Mouse (Mus musculus): ENCODE data around the gene Serinc1. TPM values are rescaled to one million over a fixed set of nuclear protein-coding genes. Genes with fewer than 3 reads are reported as not detected.

Serinc1 gene
- polyA plus RNA-seq, 1 experiment = 179 TPM

- TF ChIP-seq CTCF (IDR thresholded peaks at IDR 0.05; ENCODE audit: insufficient read depth, low read depth, low read length) (no peak), POLR2A (IDR thresholded peaks at IDR 0.05; ENCODE audit: insufficient read depth, low read depth, low read length) (no peak)
- Histone ChIP-seq H3K4me3 (ENCODE audit: insufficient read depth, low read depth, low read length) (no peak overlapping the region), H3K4me1 (ENCODE audit: control insufficient read depth, insufficient read depth, low read length) (peaks cover 3% of the 10 kb centered on the region; the same call in 1 of the 2 replicates), H3K27ac (ENCODE audit: insufficient read depth, low read depth, low read length) (no peak overlapping the region)
Measured at GRCm38 (mm10) chr10:57488591-57488990, 43.7 kb downstream of the Serinc1 start.

DNA sequence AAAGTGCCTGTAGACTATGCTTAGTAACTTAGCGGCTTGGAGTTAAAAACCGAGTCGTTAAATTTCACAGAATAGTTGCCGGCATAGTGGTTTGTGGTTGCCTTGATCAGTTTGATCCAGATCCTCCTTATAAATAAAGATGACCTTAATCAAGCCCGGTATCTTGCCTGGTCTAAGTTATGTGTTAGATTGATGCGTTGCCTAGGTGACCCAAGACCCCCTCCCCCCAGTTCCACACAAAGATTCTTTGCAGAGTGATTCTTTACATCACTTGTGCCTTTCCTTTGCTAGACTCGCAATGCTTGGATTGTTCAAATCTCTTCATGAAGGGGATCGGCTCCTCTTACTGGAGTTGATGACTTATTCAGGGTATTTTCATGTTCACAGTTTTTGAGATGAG, 45.1 kb downstream of the Serinc1 start:
- TF ChIP-seq CTCF (IDR thresholded peaks at IDR 0.05; ENCODE audit: insufficient read depth, low read depth, low read length) (no peak), POLR2A (IDR thresholded peaks at IDR 0.05; ENCODE audit: insufficient read depth, low read depth, low read length) (no peak)
- Histone ChIP-seq H3K4me1 (ENCODE audit: control insufficient read depth, insufficient read depth, low read length) (peaks cover 3% of the 10 kb centered on the region; the same call in 1 of the 2 replicates), H3K4me3 (ENCODE audit: insufficient read depth, low read depth, low read length) (no peak overlapping the region), H3K27ac (ENCODE audit: insufficient read depth, low read depth, low read length) (no peak overlapping the region)
- 2% methylated on average over 8 of the region's 8 CpGs for WGBS

- under 1% methylated on average over 65 of the region's 65 CpGs for WGBS
- H3K4me3 ChIP-seq (ENCODE audit: insufficient read depth, low read depth, low read length) = peak overlapping the region; percentile 94
- peak overlapping the region; percentile 85 for H3K27ac ChIP-seq (ENCODE audit: insufficient read depth, low read depth, low read length)
- no peak for TF ChIP-seq POLR2A (IDR thresholded peaks at IDR 0.05; ENCODE audit: insufficient read depth, low read depth, low read length)
- no peak for TF ChIP-seq CTCF (IDR thresholded peaks at IDR 0.05; ENCODE audit: insufficient read depth, low read depth, low read length)
- H3K4me1 ChIP-seq (ENCODE audit: control insufficient read depth, insufficient read depth, low read length) = peaks cover 3% of the 10 kb centered on the region; the same call in 1 of the 2 replicates
Measured at GRCm38 (mm10) chr10:57486542-57487071, 45.7 kb downstream of the Serinc1 start.

DNA sequence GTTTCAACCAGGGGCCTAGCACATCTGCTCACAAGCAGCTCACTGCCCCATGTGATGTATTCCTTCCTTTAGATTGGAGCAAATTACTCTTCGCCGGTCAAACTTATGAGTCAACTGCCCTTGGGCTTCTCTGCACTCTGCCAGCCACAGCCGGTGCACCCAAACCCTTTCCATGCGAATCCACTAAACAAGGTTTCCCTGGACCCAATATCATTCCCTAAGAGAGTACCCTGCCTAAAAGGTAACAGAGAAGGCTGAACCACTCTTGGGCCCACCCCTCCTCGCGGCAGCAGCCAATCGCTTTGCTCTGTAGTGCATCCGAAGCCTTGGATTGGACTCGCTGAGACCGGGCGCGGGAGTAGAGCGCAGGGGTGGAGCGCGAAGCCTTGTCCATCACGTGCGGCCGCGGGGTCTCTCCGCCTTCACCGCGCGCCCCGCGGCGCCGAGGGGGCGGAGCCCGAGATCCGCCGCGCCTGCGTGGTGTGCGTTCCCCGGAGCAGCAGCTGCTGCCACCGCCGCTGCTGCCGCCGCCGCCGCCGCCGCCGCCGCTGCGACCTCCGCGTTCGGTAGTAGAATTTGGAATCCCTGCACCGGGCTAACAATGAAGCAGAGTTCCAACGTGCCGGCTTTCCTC, 46.3 kb downstream of the Serinc1 start, which contains the start of gene Hsf2:
Gene Hsf2 (plus strand): TSS at position 478 of the 634 bp plus-strand sequence.
- WGBS = under 1% methylated on average over 52 of the region's 52 CpGs
- peaks cover 3% of the 10 kb centered on the region; the same call in 1 of the 2 replicates for H3K4me1 ChIP-seq (ENCODE audit: control insufficient read depth, insufficient read depth, low read length)
- TF ChIP-seq CTCF (IDR thresholded peaks at IDR 0.05; ENCODE audit: insufficient read depth, low read depth, low read length) (no peak), POLR2A (IDR thresholded peaks at IDR 0.05; ENCODE audit: insufficient read depth, low read depth, low read length) (peak; percentile 77)
- H3K4me3 ChIP-seq (ENCODE audit: insufficient read depth, low read depth, low read length) = peak within 1 kb of the TSS; percentile 94
- peak within 1 kb of the TSS; percentile 85 for H3K27ac ChIP-seq (ENCODE audit: insufficient read depth, low read depth, low read length)

- no peaks in the 10 kb centered on the region for H3K4me1 ChIP-seq (ENCODE audit: control insufficient read depth, insufficient read depth, low read length)
- TF ChIP-seq POLR2A (IDR thresholded peaks at IDR 0.05; ENCODE audit: insufficient read depth, low read depth, low read length) (no peak), CTCF (IDR thresholded peaks at IDR 0.05; ENCODE audit: insufficient read depth, low read depth, low read length) (no peak)
- WGBS = 89% methylated on average over 3 of the region's 3 CpGs
- H3K4me3 ChIP-seq (ENCODE audit: insufficient read depth, low read depth, low read length) = no peak overlapping the region
- no peak overlapping the region for H3K27ac ChIP-seq (ENCODE audit: insufficient read depth, low read depth, low read length)
Measured at GRCm38 (mm10) chr10:57484741-57485140, 47.6 kb downstream of the Serinc1 start.

- Histone ChIP-seq H3K4me3 (ENCODE audit: insufficient read depth, low read depth, low read length) (no peak overlapping the region), H3K4me1 (ENCODE audit: control insufficient read depth, insufficient read depth, low read length) (no peaks in the 10 kb centered on the region), H3K27ac (ENCODE audit: insufficient read depth, low read depth, low read length) (no peak overlapping the region)
- WGBS = 35% methylated on average over 5 of the region's 5 CpGs
- TF ChIP-seq CTCF (IDR thresholded peaks at IDR 0.05; ENCODE audit: insufficient read depth, low read depth, low read length) (no peak), POLR2A (IDR thresholded peaks at IDR 0.05; ENCODE audit: insufficient read depth, low read depth, low read length) (no peak)
Measured at GRCm38 (mm10) chr10:57481717-57482116, 50.6 kb downstream of the Serinc1 start.

DNA sequence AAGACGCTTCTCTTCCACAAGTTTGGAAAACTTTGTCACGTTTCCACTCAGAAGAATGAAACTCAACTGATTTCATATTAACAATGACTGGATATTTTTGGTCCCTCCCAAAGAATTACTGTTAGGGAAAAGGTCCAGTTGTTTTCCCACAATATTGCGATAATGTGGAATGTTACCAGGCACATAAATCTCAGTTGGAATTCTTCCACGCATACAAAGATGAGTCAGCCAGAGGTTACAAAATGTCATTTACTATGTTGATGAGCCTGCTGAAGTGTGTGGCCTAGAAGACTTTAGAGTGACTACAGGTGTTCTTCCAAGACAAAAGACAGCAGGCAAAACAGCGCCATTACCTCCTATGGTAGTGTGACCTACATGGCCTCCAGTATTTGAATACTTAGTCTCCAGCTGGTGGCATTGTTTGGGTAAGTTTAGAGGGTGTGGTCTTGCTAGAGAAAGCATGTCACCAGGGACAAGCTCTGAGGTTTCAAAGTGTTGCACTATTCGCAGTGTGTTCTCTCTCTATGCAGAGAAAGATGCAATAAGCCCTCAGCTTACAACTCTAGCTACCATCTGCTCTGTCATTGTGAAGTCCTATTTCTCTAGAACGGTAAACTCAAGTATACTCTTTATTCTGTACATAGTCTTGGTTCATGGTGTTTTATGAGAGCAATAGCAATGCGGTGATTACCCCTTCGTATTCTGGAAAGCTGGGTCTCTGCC, 55.0 kb downstream of the Serinc1 start:
- Histone ChIP-seq H3K27ac (ENCODE audit: insufficient read depth, low read depth, low read length) (no peak overlapping the region), H3K4me1 (ENCODE audit: control insufficient read depth, insufficient read depth, low read length) (no peaks in the 10 kb centered on the region), H3K4me3 (ENCODE audit: insufficient read depth, low read depth, low read length) (no peak overlapping the region)
- no peak for TF ChIP-seq POLR2A (IDR thresholded peaks at IDR 0.05; ENCODE audit: insufficient read depth, low read depth, low read length)
- no peak for TF ChIP-seq CTCF (IDR thresholded peaks at IDR 0.05; ENCODE audit: insufficient read depth, low read depth, low read length)
- WGBS = 83% methylated on average over 9 of the region's 9 CpGs

Other genes with a start within 250 kb of the Serinc1 start
- gene Hsf2, start 46.1 kb downstream of the Serinc1 start, polyA plus RNA-seq (2012; ENCODE audit: insufficient read depth, insufficient read length, low replicate concordance, missing spikeins) = not detected in 2 replicates
- gene Pkib, start 99.5 kb upstream of the Serinc1 start, polyA plus RNA-seq (2012; ENCODE audit: insufficient read depth, insufficient read length, low replicate concordance, missing spikeins) = not detected in 2 replicates